Mouse (Mus musculus): ENCODE measurements at regions not wholly inside any gene's neighbourhood (a gene's known extent, or its start where the extent isn't known, plus 50 kb on each side); places are given as distances from the start of the nearest gene placed in this dataset.

DNA sequence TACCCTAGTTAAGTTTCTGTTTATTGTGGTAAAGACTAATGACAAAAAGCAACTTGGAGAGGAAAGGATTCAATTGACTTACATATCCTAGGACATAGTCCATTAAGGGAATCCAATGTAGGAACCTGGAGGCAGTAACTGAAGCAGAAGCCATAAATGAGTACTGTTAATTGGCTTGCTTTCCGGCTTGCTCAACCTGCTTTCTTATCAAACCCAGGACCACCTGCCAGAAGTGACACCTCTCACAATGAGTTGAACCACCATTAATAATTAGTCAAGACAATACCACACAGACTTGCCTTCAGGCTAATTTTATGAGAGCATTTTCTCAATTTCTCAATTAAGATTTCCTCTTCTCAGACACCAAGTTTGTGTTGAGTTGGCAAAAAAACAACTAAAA is 148.8 kb downstream of the Ccser2 start:
- DNase-seq (ENCODE audit: low spot score in 2 of 2): no peak

- DNase-seq (ENCODE audit: low spot score in 2 of 2): no peak
Measured at GRCm38 (mm10) chr14:36802418-36802817, 166.2 kb downstream of the Ccser2 start.

DNA sequence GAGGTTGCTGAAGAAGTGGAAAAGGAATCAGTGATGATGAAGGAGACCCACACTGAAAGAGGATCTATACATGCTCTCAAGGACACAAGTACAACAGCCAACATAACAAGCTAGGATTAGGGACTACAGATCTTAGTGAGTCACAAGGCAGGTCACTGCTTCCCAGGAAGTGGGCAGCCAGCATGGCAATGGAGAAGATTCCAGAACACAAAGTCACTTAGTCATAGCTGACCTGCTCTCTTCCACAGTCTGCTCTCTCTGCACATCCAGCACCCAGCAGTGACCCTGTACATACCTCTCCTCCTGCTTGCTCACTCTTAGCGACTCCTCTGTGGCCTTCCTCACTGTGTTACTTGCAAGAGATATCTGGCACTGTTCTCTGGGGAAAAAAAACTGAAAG is 168.8 kb downstream of the Ccser2 start:
- no peak for DNase-seq (ENCODE audit: low spot score in 2 of 2)

GRCm38 (mm10) chr14:36781882-36782281 is 186.7 kb downstream of the Ccser2 start:
- no peak for DNase-seq (ENCODE audit: low spot score in 2 of 2)

- peak; percentile 7 to 14 for DNase-seq (ENCODE audit: low spot score in 2 of 2)
Measured at GRCm38 (mm10) chr14:36778956-36779355, 189.6 kb downstream of the Ccser2 start.

- DNase-seq (ENCODE audit: low spot score in 2 of 2): no peak
Measured at GRCm38 (mm10) chr14:36774349-36774748, 194.2 kb downstream of the Ccser2 start.

DNA sequence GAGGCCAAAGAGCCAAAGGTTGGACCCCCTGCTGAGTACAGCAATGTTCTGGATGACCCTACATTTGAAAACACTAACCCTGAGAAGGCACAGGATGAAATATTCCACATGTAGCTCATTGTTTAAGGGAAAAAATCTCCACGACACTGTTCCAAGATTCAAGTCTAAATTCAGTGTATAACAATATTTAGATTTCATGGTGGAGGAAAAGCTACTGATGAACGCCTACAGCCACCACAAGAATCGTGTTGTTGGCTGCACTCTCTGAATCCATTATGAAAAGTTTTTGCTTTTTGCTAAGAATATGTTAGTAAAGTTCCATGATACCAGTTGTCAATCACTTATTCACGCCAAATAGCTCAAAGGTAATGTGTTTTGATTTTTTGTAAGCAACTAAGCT is 204.2 kb downstream of the Ccser2 start:
- no peak for DNase-seq (ENCODE audit: low spot score in 2 of 2)

- DNase-seq (ENCODE audit: low spot score in 2 of 2): no peak
Measured at GRCm38 (mm10) chr14:36756056-36756455, 212.5 kb downstream of the Ccser2 start.

GRCm38 (mm10) chr14:36748130-36748883 is 220.3 kb downstream of the Ccser2 start:
- DNase-seq (ENCODE audit: low spot score in 2 of 2): no peak

DNA sequence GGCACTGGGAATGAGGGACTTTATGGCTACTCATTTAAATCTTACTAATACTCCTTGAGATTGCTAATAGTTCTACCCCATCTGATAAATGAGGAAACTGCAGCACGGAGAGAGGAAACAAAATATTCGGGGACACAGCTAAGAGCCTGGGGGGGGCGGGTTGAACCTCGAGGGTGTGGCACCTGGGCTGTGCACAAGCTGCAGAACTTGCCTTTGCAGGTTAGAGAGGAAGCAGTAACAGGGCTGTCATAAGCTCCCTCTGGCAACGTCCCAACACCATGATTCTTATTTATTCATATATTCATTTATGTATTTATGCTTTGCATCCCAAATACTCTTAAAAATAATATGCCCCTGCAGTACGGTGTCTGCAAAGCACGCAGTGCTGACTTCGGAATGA is 237.5 kb downstream of the Ccser2 start:
- no peak for DNase-seq (ENCODE audit: low spot score in 2 of 2)

GRCm38 (mm10) chr14:36726092-36726491 is 242.5 kb downstream of the Ccser2 start:
- no peak for DNase-seq (ENCODE audit: low spot score in 2 of 2)

DNA sequence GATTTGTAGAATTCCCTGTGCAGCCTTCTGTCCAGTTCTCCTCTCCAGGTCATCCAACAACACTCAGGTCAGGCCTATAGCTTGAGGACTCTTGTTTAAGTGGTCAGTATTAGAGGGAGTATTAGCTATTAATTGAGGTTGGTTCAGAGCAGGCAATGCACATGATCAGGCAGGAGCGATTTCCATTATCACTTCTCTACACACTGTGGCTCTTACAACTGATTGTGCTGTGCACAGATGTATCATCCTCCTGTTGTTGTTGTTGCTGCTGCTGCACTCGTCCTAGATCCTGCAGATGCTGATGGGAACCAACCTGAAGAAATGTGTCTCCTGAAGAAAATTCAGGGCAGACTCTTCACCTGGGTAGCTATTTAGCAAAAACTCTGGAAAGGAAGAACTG is 252.9 kb downstream of the Ccser2 start:
- no peak for DNase-seq (ENCODE audit: low spot score in 2 of 2)

- no peak for DNase-seq (ENCODE audit: low spot score in 2 of 2)
Measured at GRCm38 (mm10) chr14:36696993-36697392, 271.6 kb downstream of the Ccser2 start.

DNA sequence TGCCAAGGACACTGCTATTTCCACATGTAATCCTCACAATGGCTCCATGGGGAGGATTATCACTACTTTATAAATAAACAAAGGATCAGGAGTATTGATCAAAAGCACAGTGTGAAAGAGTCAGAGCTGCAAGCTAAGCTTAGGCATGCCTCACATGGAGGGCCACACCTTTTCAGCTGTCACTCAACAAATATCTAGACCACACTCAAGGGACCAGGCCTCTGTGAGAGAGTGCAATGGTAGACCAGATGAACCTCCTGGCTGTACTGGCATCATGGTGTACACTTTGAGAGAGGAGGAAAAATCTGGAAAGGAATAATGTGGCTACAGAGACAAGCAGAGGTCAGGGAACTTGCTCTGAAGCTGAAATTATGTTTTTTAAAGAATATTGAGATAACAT is 276.6 kb downstream of the Ccser2 start:
- no peak for DNase-seq (ENCODE audit: low spot score in 2 of 2)

DNA sequence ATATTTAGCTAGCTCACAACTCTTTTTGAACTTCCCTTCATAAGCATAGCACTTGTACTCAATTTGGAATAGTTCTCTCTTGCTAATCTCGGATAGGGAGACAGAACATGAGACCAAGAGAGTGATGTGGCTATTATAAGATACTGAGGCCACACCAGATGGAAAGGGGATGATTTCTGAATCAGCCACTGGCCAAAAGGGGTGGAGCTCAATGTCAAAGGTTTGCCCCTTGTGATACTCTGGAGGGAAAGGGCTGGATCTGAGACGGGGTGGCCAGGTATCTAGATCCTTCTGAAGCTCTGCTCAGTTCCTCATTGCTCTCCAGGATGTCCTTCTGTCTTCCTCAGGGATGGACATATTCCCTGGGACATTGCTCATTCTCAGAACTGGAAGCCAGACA is 277.6 kb downstream of the Ccser2 start:
- DNase-seq (ENCODE audit: low spot score in 2 of 2): no peak

GRCm38 (mm10) chr14:36658678-36659263 is 309.8 kb downstream of the Ccser2 start:
- no peak for DNase-seq (ENCODE audit: low spot score in 2 of 2)

DNA sequence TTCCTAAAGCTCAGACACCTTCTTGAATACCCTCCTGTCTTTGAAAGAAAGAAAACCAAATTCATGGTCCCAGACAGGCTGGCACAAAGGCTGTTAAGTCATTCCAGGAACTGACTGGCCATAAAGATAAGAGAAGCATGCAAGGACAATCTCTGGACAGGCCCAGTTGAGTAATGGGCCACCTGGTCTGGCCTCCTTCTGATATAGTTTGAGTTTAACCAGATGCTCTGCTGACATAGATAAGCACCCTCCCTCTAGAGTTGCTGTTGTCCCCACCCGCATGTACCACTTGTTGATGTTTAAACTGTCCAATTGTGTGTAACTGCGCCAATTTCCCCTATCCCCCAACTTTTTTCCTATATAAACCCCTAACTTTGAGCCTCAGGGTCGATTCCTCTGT is 310.4 kb downstream of the Ccser2 start:
- no peak for DNase-seq (ENCODE audit: low spot score in 2 of 2)

DNA sequence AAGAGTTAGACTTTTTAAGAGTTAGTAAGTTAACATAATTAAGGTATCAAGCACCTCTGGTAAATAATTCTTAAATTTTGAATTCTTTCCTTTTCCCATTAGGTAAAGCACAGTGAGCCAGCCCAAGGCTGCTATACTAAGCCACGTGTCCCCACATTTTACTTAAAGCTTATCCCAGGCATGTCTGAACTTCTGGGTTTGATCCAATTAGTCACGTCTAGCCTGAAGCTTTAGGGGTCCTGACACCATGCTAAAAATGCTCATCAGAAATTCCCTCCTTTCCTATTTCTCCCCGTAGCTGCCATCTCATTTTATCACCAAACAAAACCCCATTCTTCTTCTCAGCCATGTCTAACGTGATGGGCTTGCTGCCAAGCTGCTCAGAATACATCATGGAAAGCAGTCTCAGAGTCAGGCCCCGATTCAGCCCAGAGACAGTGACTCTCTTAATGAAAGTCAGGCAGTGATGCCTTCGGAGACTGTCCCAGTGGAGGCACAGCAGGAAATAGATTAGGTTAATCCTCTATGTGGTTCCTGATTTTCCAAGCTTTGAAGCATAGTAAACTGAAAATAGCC is 315.5 kb downstream of the Ccser2 start:
- DNase-seq (ENCODE audit: low spot score in 2 of 2): no peak

- no peak for DNase-seq (ENCODE audit: low spot score in 2 of 2)
Measured at GRCm38 (mm10) chr14:36651053-36651735, 317.4 kb downstream of the Ccser2 start.

DNA sequence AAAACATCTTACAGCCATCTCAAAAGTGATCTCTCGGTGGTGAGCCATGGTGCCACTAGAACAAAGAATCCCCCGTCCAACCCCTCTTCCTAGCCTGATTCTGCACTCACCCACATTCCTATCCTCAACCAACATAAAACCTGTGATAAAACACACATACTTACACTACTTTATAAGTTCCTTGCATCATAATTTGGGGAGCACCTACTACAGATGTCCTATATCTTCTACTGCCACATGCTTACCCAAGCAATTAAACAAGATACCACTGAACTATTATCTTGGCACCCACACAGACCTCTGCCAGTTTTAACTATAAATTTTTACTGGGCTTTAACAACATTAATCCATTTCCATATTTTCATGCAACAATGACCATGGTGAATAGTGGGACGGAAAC is 321.9 kb downstream of the Ccser2 start:
- DNase-seq (ENCODE audit: low spot score in 2 of 2): no peak

DNA sequence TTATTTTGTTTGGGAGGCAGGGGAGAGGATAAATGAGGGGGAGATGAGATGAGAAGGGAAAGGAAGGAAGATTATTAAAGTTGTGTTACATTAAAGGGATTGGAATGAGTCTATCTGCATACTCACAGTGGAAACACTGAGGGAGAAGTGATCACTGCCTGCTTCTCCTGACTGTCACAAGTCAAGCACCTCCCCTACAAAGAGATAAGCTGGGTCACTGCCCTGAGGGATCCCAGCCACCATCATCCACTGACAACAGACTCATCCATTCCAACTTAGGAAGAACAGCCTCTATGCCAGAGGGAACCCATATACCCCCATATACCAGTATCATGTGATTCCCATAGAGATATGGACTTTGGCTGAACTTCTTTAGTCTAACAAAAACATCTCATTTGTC is 322.3 kb downstream of the Ccser2 start:
- DNase-seq (ENCODE audit: low spot score in 2 of 2): no peak

DNA sequence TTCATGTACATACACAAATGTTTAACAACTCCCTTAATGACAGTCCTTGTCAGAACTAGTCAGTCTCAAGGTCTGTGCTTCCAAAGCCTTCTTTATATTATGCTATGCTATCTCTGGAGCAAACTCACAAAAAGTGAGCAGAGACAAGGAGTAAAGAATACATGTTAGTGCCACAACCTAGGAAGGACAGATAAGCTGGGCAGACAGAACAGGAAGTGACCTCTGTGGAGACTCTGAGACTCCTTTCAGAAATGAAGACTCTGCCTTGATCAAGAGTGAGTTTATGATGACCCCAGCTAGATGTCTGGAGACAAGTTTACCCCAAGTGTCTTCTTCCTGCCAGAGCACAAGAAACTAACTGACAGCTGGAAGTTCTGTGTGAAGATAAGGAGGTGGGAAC is 343.8 kb downstream of the Ccser2 start:
- DNase-seq (ENCODE audit: low spot score in 2 of 2): no peak

DNA sequence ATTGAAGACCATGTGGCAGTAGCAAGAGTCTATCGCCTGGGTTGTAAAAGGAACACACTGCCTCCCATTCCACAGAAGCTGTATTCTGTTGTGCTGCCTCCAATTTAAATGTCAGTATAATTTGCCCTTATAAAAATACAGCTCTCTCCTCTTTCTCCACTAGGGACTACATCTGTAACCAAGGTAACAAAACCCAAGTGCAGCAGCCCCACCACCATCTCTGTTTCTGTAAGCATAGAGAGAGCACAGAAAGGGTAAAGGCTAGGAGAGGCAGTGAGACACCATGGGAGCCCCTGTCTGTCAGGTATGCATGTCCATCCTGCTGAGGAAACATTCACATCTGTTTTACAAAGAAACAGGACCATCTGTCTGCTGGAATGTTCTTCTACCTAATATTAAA is 344.4 kb downstream of the Ccser2 start:
- no peak for DNase-seq (ENCODE audit: low spot score in 2 of 2)

All from frontal cortex, postnatal 14 days (tissue).